Mouse (Mus musculus) neural tube, embryonic 14.5 days (tissue): ENCODE measurements around the gene Ninl. TPM values are rescaled to one million over a fixed set of nuclear protein-coding genes. Genes with fewer than 3 reads are reported as not detected.

Source experiments
- ATAC-seq: fragments of 200-750 bp; cut with Nextera tagmentation; 2 replicates; pipeline ENCODE4 v1.8.0; 2017; ENCODE audit warnings: low read depth, mild to moderate bottlenecking, moderate TSS enrichment, moderate library complexity
- H3K27ac ChIP-seq: fragments of 300-500 bp; sonication (generic); 2 replicates; pipeline ENCODE4 v1.5.1; 2014; ENCODE audit warnings: low read depth, mild to moderate bottlenecking, control low read depth, low read length, moderate library complexity, mixed read lengths
- H3K27me3 ChIP-seq: fragments of 300-500 bp; sonication (generic); 2 replicates; pipeline ENCODE4 v1.6.1; 2014; ENCODE audit warnings: low read length; ENCODE audit not compliant: control insufficient read depth, insufficient read depth
- H3K36me3 ChIP-seq: fragments of 300-500 bp; sonication (generic); 2 replicates; pipeline ENCODE4 v1.6.1; 2014; ENCODE audit warnings: low read length, mixed read lengths; ENCODE audit not compliant: control insufficient read depth, insufficient read depth
- H3K4me1 ChIP-seq: fragments of 300-500 bp; sonication (generic); 2 replicates; pipeline ENCODE4 v1.6.1; 2014; ENCODE audit warnings: low read length; ENCODE audit not compliant: control insufficient read depth, insufficient read depth
- H3K4me2 ChIP-seq: fragments of 300-500 bp; sonication (generic); 2 replicates; pipeline ENCODE4 v1.6.1; 2014; ENCODE audit warnings: mild to moderate bottlenecking, low read depth, low read length, control low read depth
- H3K4me3 ChIP-seq: fragments of 300-500 bp; sonication (generic); 2 replicates; pipeline ENCODE4 v1.5.1; 2014; ENCODE audit warnings: low read depth, low read length, control low read depth, mixed read lengths
- H3K9ac ChIP-seq: fragments of 300-500 bp; sonication (generic); replicated peaks from 2 replicates; pipeline ENCODE4 v1.6.1; 2014; ENCODE audit warnings: low read depth, mild to moderate bottlenecking, control low read depth, low read length, mixed read lengths
- H3K9me3 ChIP-seq: fragments of 300-500 bp; sonication (generic); 2 replicates; pipeline ENCODE4 v1.6.1; 2016; ENCODE audit warnings: low read length; ENCODE audit not compliant: control insufficient read depth
- WGBS: fragments of 180-500 bp; shearing (Covaris S2); extraction: QIAGEN DNeasy Blood & Tissue Kit; methylation state at CpG from one replicate; pipeline ENCODE4 v1.1.7; 2014; 5-methylcytosine and 5-hydroxymethylcytosine counted together
- polyA plus RNA-seq: library from polyadenylated mRNA; unstranded; fragments of >200 nt; fragmentation: Nextera tagmentation; extraction: Ambion mirVana; gene quantifications from 2 replicates; pipeline ENCODE4 v1.2.1, GENCODE M21; 2014

The Ninl gene
- polyA plus RNA-seq, 1 experiment from 2014 or later, result 4.7 TPM

DNA sequence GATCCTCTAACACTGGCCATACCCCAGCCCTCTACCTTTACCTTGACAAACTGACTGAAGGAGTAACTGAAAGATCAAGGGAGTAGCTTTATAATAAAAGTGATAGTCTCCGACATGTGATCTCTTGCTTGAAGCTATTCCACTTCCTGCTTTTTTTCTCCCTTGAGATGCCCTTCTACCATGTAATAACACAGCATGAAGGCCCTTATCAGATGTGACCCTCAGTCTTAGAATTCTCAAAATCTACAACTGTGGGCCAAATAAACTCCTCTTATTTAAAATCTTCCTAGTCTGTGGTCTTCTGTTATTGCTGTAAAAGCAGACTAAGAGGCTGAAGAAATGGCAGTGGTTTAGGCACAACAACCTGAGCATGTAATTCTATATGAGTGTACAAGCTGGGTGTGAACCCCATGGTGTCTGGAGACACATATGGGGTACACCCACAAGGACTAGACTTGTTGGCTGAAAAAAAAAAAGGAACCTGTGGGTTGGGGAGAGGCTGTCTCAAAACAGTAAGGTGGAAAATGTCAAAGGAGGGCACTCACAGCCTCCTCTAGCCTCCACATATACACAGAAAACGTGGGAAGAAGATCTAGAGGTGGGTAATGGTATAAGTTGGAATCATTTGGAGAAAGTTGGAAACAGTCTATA is 144.4 kb downstream of the Ninl start:
- Histone ChIP-seq H3K36me3 (no peaks in the 10 kb centered on the region), H3K27ac (no peak overlapping the region), H3K27me3 (no peaks in the 10 kb centered on the region), H3K9ac (no peak overlapping the region), H3K4me3 (no peak overlapping the region), H3K4me2 (no peak overlapping the region), H3K4me1 (no peaks in the 10 kb centered on the region), H3K9me3 (no peaks in the 10 kb centered on the region)
- 98% methylated on average over 2 of the region's 2 CpGs for WGBS
- no peak for ATAC-seq

DNA sequence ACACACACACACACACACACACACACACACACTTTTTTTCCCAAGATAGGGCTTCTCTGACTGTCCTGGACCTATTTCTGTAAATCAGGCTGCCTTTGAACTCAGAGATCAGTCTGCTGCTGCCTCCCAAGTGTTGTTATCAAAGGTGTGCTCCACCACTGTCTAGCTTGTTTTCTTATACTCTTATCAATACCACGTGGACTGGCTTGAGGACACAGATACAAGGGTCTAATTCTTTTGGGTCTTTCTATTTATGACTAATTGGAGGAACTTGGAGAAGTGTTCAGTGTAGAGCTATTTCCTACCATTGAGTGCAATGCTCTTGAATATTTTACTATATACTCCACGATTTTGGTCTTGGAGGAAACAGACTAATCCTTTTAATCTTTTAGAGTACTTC is 151.8 kb downstream of the Ninl start:
- WGBS, result 79% methylated on average over 2 of the region's 2 CpGs
- no peak for ATAC-seq

DNA sequence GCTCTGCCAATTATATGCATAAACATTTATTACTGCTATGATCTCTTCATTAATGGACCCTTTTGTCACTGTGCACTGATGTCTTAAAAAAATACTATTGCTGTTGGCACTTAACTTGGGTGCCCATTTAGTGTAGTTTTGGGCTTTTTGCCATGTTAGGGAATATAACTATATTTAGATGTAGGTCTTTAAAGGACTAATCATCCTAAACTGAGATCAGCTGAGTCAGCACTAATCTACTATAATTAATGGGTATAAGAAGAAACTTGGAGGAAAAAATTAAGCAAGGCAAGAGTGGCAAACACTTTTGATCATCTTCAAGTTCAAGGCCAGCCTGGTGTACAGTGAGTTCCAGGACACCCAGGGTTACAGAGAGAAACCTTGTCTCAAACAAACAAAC is 152.9 kb downstream of the Ninl start:
- no peak for ATAC-seq
- H3K4me1 ChIP-seq, result no peaks in the 10 kb centered on the region
- no peaks in the 10 kb centered on the region for H3K9me3 ChIP-seq
- no peak overlapping the region for H3K4me2 ChIP-seq
- no peaks in the 10 kb centered on the region for H3K27me3 ChIP-seq
- no peaks in the 10 kb centered on the region for H3K36me3 ChIP-seq
- no peak overlapping the region for H3K4me3 ChIP-seq
- H3K27ac ChIP-seq, result no peak overlapping the region
- H3K9ac ChIP-seq, result no peak overlapping the region

More for the DNA sequence above, 151.8 kb downstream of the Ninl start:
- no peak overlapping the region for H3K27ac ChIP-seq
- H3K9me3 ChIP-seq, result no peaks in the 10 kb centered on the region
- H3K36me3 ChIP-seq, result no peaks in the 10 kb centered on the region
- no peak overlapping the region for H3K4me2 ChIP-seq
- H3K9ac ChIP-seq, result no peak overlapping the region
- H3K27me3 ChIP-seq, result no peaks in the 10 kb centered on the region
- H3K4me3 ChIP-seq, result no peak overlapping the region
- no peaks in the 10 kb centered on the region for H3K4me1 ChIP-seq

DNA sequence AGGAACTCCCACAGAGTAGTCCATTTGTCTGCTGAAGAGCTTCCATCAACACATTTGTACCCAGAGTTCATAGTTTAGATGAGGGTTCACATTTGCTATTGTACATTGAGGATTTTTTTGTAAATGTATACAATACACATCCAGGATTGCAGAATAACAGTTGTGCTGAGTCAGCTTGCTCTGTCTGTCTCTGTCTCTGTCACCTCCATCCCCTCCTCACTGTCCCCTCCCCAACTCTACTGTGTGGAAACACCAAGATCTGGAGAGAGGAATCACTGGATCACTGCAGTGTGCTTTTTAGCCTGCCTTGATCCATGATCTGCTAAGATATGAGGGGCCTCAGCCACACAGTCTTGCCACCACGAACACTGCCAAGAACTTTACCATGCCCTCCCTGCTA is 153.4 kb downstream of the Ninl start:
- H3K27me3 ChIP-seq, result no peaks in the 10 kb centered on the region
- no peaks in the 10 kb centered on the region for H3K4me1 ChIP-seq
- no peak overlapping the region for H3K27ac ChIP-seq
- no peak overlapping the region for H3K9ac ChIP-seq
- H3K9me3 ChIP-seq, result no peaks in the 10 kb centered on the region
- H3K4me3 ChIP-seq, result no peak overlapping the region
- H3K36me3 ChIP-seq, result no peaks in the 10 kb centered on the region
- no peak for ATAC-seq
- WGBS, result 100% methylated on average over 1 of the region's 1 CpGs
- no peak overlapping the region for H3K4me2 ChIP-seq

DNA sequence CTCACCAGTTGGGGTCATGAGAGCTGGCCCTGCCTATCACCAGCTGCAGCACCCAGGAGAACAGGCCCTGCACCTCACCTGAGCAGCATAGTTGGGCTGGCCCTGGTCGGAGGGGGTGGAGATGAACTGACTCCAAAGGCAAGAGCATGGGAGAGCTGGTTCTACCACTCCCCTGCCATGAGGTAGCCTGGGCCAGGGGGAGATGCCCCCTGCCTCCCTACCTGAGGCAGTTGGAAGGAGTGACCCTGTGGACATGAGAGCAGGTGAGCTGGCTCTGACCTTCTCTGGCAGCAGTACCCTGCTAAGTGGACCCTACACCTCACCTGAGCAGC is 154.4 kb downstream of the Ninl start:
- Histone ChIP-seq H3K27me3 (no peaks in the 10 kb centered on the region), H3K4me3 (no peak overlapping the region), H3K9ac (no peak overlapping the region), H3K4me2 (no peak overlapping the region), H3K36me3 (no peaks in the 10 kb centered on the region), H3K9me3 (no peaks in the 10 kb centered on the region), H3K4me1 (no peaks in the 10 kb centered on the region), H3K27ac (no peak overlapping the region)
- WGBS, result 91% methylated on average over 1 of the region's 1 CpGs
- ATAC-seq, result no peak

Other genes with a start within 250 kb of the Ninl start
- 125 and 135 TPM in 2 replicates for gene Abhd12, start 134.6 kb downstream of the Ninl start, polyA plus RNA-seq
- 11.5 and 15.2 TPM in 2 replicates for gene Gins1, start 134.0 kb downstream of the Ninl start, polyA plus RNA-seq
- 31.7 and 35.5 TPM in 2 replicates for gene Nanp, start within 50 bp of the Ninl start, polyA plus RNA-seq
- not detected in 2 replicates for gene Gm14151, start 53.0 kb upstream of the Ninl start, polyA plus RNA-seq
- gene Gm14147, start 58.9 kb upstream of the Ninl start, polyA plus RNA-seq, result not detected in 2 replicates